Mouse (Mus musculus): ENCODE measurements around the gene C130032M10Rik.
"Not testable (repeated sequence)": the region's sequence is repeated elsewhere in the genome, so short reads cannot be mapped to it uniquely, and the experiment has no call there.

C130032M10Rik gene

GRCm38 (mm10) chr9:114518812-114519477 is 3.4 kb downstream of the C130032M10Rik start:
- DNase-seq (ENCODE audit: low read depth, low spot score), result no peak

- DNase-seq (ENCODE audit: low read depth, low spot score), result not testable (repeated sequence)
Observed at GRCm38 (mm10) chr9:114520529-114520928, 5.0 kb downstream of the C130032M10Rik start.

GRCm38 (mm10) chr9:114522041-114522440 is 6.5 kb downstream of the C130032M10Rik start:
- DNase-seq (ENCODE audit: low read depth, low spot score), result no peak

GRCm38 (mm10) chr9:114522501-114522900 is 7.0 kb downstream of the C130032M10Rik start:
- DNase-seq (ENCODE audit: low read depth, low spot score), result no peak

- no peak for DNase-seq (ENCODE audit: low read depth, low spot score)
Observed at GRCm38 (mm10) chr9:114525073-114525633, 9.7 kb downstream of the C130032M10Rik start.

- no peak for DNase-seq (ENCODE audit: low read depth, low spot score)
Observed at GRCm38 (mm10) chr9:114525891-114526290, 10.4 kb downstream of the C130032M10Rik start.

- DNase-seq (ENCODE audit: low read depth, low spot score), result no peak
Observed at GRCm38 (mm10) chr9:114526581-114526980, 11.1 kb downstream of the C130032M10Rik start.

GRCm38 (mm10) chr9:114527085-114527484 is 11.6 kb downstream of the C130032M10Rik start:
- peak; percentile 10 for DNase-seq (ENCODE audit: low read depth, low spot score)

GRCm38 (mm10) chr9:114527992-114528679 is 12.6 kb downstream of the C130032M10Rik start:
- DNase-seq (ENCODE audit: low read depth, low spot score), result no peak

- no peak for DNase-seq (ENCODE audit: low read depth, low spot score)
Observed at GRCm38 (mm10) chr9:114528680-114529048, 13.2 kb downstream of the C130032M10Rik start.

GRCm38 (mm10) chr9:114531276-114531675 is 15.8 kb downstream of the C130032M10Rik start:
- DNase-seq (ENCODE audit: low read depth, low spot score), result no peak

- DNase-seq (ENCODE audit: low read depth, low spot score), result no peak
Observed at GRCm38 (mm10) chr9:114533848-114534247, 18.4 kb downstream of the C130032M10Rik start.

GRCm38 (mm10) chr9:114534747-114535517 is 19.4 kb downstream of the C130032M10Rik start:
- DNase-seq (ENCODE audit: low read depth, low spot score), result no peak

GRCm38 (mm10) chr9:114536628-114537027 is 21.1 kb downstream of the C130032M10Rik start:
- DNase-seq (ENCODE audit: low read depth, low spot score), result no peak

- DNase-seq (ENCODE audit: low read depth, low spot score), result peak; percentile 31
Observed at GRCm38 (mm10) chr9:114538996-114539563, 23.6 kb downstream of the C130032M10Rik start.

- no peak for DNase-seq (ENCODE audit: low read depth, low spot score)
Observed at GRCm38 (mm10) chr9:114541279-114541741, 25.8 kb downstream of the C130032M10Rik start.

GRCm38 (mm10) chr9:114543882-114544753 is 28.6 kb downstream of the C130032M10Rik start:
- DNase-seq (ENCODE audit: low read depth, low spot score), result no peak

- DNase-seq (ENCODE audit: low read depth, low spot score), result no peak
Observed at GRCm38 (mm10) chr9:114544754-114545393, 29.4 kb downstream of the C130032M10Rik start.

- no peak for DNase-seq (ENCODE audit: low read depth, low spot score)
Observed at GRCm38 (mm10) chr9:114546765-114547164, 31.3 kb downstream of the C130032M10Rik start.

- DNase-seq (ENCODE audit: low read depth, low spot score), result no peak
Observed at GRCm38 (mm10) chr9:114547643-114548077, 32.2 kb downstream of the C130032M10Rik start.
